Mouse (Mus musculus): Measurements from ENCODE around the gene Abcc3.

Abcc3 gene

GRCm38 (mm10) chr11:94323271-94323925, 69.4 kb downstream of the Abcc3 start:
- no peak for DNase-seq

- no peak for DNase-seq
These were observed 70.2 kb downstream of the Abcc3 start for GRCm38 (mm10) chr11:94322636-94323035.

- DNase-seq, result peak; percentile 97
These were observed 70.8 kb downstream of the Abcc3 start, which contains the start of gene Luc7l3 for GRCm38 (mm10) chr11:94321931-94322400. Gene Luc7l3 (minus strand): TSS chr11:94321988.

GRCm38 (mm10) chr11:94320969-94321930, 71.5 kb downstream of the Abcc3 start:
- peak; percentile 66 for DNase-seq

- DNase-seq, result no peak
These were observed 74.7 kb downstream of the Abcc3 start for GRCm38 (mm10) chr11:94318056-94318455.

- no peak for DNase-seq
These were observed 75.3 kb downstream of the Abcc3 start for GRCm38 (mm10) chr11:94317515-94317914.

DNA sequence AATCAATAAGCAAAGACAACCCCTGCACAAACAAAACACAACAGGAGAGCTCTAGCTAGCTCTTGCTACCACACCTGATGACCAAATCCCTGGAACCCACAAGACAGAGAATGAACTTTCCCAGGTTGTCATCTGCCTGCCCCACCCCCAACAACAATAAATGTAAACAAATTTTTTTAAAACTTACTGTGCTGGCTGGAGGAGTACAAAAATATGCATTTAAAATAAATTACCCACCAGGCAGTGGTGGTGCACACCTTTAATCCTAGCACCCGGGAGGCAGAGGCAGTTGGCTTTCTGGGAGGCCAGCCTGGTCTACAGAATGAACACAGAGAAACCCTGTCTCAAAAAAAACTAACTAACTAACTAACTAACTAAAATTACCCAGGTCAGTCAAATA, 75.8 kb downstream of the Abcc3 start:
- no peak for DNase-seq

GRCm38 (mm10) chr11:94316528-94316927, 76.3 kb downstream of the Abcc3 start:
- DNase-seq, result no peak

- no peak for DNase-seq
These were observed 77.5 kb downstream of the Abcc3 start for GRCm38 (mm10) chr11:94315308-94315707.

DNA sequence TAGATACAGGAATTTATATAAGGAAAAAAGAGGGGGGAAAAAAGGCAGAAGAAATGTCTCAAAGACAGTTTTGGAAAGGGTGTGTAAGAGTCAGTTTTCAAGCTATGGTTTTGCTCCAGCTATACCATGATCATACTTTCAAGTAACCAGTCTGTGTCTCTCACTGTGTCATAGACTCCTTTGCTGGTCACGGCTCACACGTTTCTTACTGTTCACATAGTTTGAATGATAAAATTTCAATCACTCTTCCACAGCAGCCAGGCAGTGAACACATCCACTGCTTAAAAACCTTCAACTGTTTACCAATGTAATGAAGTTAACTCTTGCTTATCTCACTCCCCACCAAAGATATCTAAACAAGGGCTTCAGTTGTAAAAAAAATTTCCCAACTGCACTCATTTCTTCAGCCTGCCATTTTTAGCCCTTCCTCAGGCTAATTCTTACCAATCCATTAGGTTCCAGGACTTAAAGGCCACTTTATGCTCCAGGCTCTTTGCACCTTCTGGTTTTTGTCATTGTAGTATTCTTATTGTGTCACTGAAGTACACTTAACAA, 78.6 kb downstream of the Abcc3 start:
- no peak for DNase-seq

- DNase-seq, result no peak
These were observed 80.1 kb downstream of the Abcc3 start for GRCm38 (mm10) chr11:94312733-94313132.

DNA sequence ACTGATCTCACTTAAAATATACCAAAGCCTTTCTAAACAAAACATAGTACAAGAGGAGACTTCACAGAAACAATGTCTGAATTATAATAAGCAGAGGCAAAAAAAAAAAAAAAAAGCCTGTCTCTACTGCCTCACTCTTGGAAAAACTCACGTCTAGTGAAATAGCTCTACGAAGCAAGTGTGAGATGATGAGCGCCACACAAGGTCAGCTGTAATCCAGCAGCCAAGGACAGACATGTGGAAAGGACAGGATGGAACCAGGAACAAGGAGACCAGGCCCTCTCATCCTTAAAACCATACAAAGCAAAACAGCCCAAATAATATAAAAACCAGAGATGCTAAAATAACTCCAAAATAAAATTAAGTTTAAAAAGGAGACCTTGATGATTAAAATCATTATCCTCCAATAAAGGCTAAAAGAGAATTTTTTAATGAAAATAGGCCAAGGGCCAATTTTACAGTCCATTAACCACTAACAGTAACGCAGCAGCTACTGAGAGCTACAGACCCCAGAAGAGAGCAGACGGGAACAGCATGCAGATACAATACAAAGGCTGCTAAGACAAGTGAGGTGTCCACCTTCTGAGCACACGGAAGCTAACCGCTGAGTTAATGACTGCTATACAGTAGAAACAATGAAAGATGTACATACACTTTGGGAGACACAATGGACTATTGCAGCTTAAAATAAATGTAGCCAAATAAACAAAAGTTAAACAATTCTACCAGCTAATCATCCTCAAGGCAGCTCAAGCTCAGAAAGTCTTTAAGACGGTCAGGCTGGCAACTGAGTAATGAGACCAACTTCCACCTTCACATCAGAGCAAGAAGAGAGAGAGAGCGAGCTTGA, 97.6 kb downstream of the Abcc3 start:
- DNase-seq, result no peak

Data from liver (tissue).